Mouse (Mus musculus): ENCODE data around the gene Tmem63c.

GRCm38 (mm10) chr12:87130224-87130623, 109.1 kb downstream of the Tmem63c start:
- TF ChIP-seq POLR2A (IDR thresholded peaks at IDR 0.05; ENCODE audit: borderline replicate concordance, low read depth, low read length) (no peak), CTCF (IDR thresholded peaks at IDR 0.05; ENCODE audit: low read depth, low read length) (no peak)

All from bone marrow macrophage, adult 2 months (primary cell).